Mouse (Mus musculus) bone marrow macrophage, adult 2 months (primary cell): ENCODE measurements at regions not wholly inside any gene's neighbourhood (a gene's known extent, or its start where the extent isn't known, plus 50 kb on each side); places are given as distances from the start of the nearest gene placed in this dataset.

Experiments used
- CTCF ChIP-seq: IDR thresholded peaks from 2 replicates; pipeline ENCODE4 v1.5.1; 2012; ENCODE audit warnings: low read depth, mild to moderate bottlenecking, low read length, moderate library complexity
- POLR2A ChIP-seq: IDR thresholded peaks from 2 replicates; pipeline ENCODE4 v1.6.1; 2012; ENCODE audit warnings: mild to moderate bottlenecking, low read depth, low read length, borderline replicate concordance

GRCm38 (mm10) chr14:48754080-48754720 is 80.6 kb upstream of the Otx2 start:
- TF ChIP-seq CTCF (no peak), POLR2A (no peak)
